Mouse (Mus musculus): ENCODE measurements at regions not wholly inside any gene's neighbourhood (a gene's known extent, or its start where the extent isn't known, plus 50 kb on each side); places are given as distances from the start of the nearest gene placed in this dataset.

- TF ChIP-seq CTCF (IDR thresholded peaks at IDR 0.05; ENCODE audit: low read depth) (no peak), EP300 (IDR thresholded peaks at IDR 0.05; ENCODE audit: low read depth) (no peak)
Measured at GRCm38 (mm10) chr1:105079437-105079836, 277.1 kb downstream of the Rnf152 start.
